Mouse (Mus musculus): ENCODE data around the gene Stam2. TPM values are rescaled to one million over a fixed set of nuclear protein-coding genes. Genes with fewer than 3 reads are reported as not detected.

Stam2 gene
- polyA plus RNA-seq, 1 experiment = 16.3 TPM

GRCm38 (mm10) chr2:52668480-52668879 lies 73.6 kb downstream of the Stam2 start:
- no peak for DNase-seq (ENCODE audit: extremely low spot score in 1 of 2, low spot score in 1 of 2)

GRCm38 (mm10) chr2:52656722-52657121 lies 85.4 kb downstream of the Stam2 start:
- no peak for DNase-seq (ENCODE audit: extremely low spot score in 1 of 2, low spot score in 1 of 2)

- no peak for DNase-seq (ENCODE audit: extremely low spot score in 1 of 2, low spot score in 1 of 2)
These were observed 87.5 kb downstream of the Stam2 start for GRCm38 (mm10) chr2:52654541-52654940.

- peak in 1 of 2 experiments; percentile 60 for DNase-seq (ENCODE audit: extremely low spot score in 1 of 2, low spot score in 1 of 2)
These were observed 90.5 kb downstream of the Stam2 start for GRCm38 (mm10) chr2:52651547-52651946.

GRCm38 (mm10) chr2:52647255-52647998 lies 94.7 kb downstream of the Stam2 start:
- peak in 1 of 2 experiments; percentile 46 for DNase-seq (ENCODE audit: extremely low spot score in 1 of 2, low spot score in 1 of 2)

- DNase-seq (ENCODE audit: extremely low spot score in 1 of 2, low spot score in 1 of 2) = peak; percentile 52 to 70
These were observed 98.4 kb downstream of the Stam2 start for GRCm38 (mm10) chr2:52643657-52644056.

Other genes starting within 250 kb of the Stam2 start
- 58.0 and 63.7 TPM in 2 replicates for gene Cacnb4, start 65.5 kb downstream of the Stam2 start, polyA plus RNA-seq (2012; rRNA removed)
- gene Fmnl2, start 115.6 kb upstream of the Stam2 start, polyA plus RNA-seq (2012; rRNA removed) = 26.7 and 30.1 TPM in 2 replicates